Mouse (Mus musculus): ENCODE data around the gene Pdik1l. TPM values are rescaled to one million over a fixed set of nuclear protein-coding genes. Genes with fewer than 3 reads are reported as not detected.

The Pdik1l gene
- polyA plus RNA-seq, 1 experiment from 2014 or later = 46.5 TPM

GRCm38 (mm10) chr4:134250930-134251240, 36.8 kb downstream of the Pdik1l start:
- no peak for ATAC-seq
- peaks cover 49% of the 10 kb centered on the region for H3K27me3 ChIP-seq (ENCODE audit: control insufficient read depth, insufficient read depth, low read depth, low read length)
- H3K4me3 ChIP-seq (ENCODE audit: low read depth, low read length) = peak overlapping the region; percentile 59
- H3K27ac ChIP-seq (ENCODE audit: low read length) = peak overlapping the region; percentile 81
- 3% methylated on average over 10 of the region's 10 CpGs for WGBS
- H3K36me3 ChIP-seq (ENCODE audit: control insufficient read depth, insufficient read depth, low read length) = no peaks in the 10 kb centered on the region
- no peaks in the 10 kb centered on the region for H3K9me3 ChIP-seq (replicated peaks; ENCODE audit: control insufficient read depth, low read length, poor library complexity, severe bottlenecking)
- peak overlapping the region; percentile 75 for H3K9ac ChIP-seq (ENCODE audit: low read depth, low read length)
- H3K4me2 ChIP-seq (ENCODE audit: low read length) = peak overlapping the region; percentile 77
- H3K4me1 ChIP-seq (ENCODE audit: control insufficient read depth, insufficient read depth, low read length) = peaks cover 21% of the 10 kb centered on the region; the same call in 1 of the 2 replicates

GRCm38 (mm10) chr4:134250116-134250929, 37.4 kb downstream of the Pdik1l start:
- Histone ChIP-seq H3K36me3 (ENCODE audit: control insufficient read depth, insufficient read depth, low read length) (no peaks in the 10 kb centered on the region), H3K9me3 (replicated peaks; ENCODE audit: control insufficient read depth, low read length, poor library complexity, severe bottlenecking) (no peaks in the 10 kb centered on the region), H3K27ac (ENCODE audit: low read length) (0 out of 2 replicates have a peak overlapping the region, but pooled peaks have one; percentile 81), H3K4me2 (ENCODE audit: low read length) (peak overlapping the region; percentile 77), H3K9ac (ENCODE audit: low read depth, low read length) (peak overlapping the region; percentile 75), H3K27me3 (ENCODE audit: control insufficient read depth, insufficient read depth, low read depth, low read length) (peaks cover 49% of the 10 kb centered on the region), H3K4me1 (ENCODE audit: control insufficient read depth, insufficient read depth, low read length) (peaks cover 24% of the 10 kb centered on the region; the same call in 1 of the 2 replicates), H3K4me3 (ENCODE audit: low read depth, low read length) (peak overlapping the region; percentile 59)
- 4% methylated on average over 27 of the region's 27 CpGs for WGBS
- no peak for ATAC-seq

DNA sequence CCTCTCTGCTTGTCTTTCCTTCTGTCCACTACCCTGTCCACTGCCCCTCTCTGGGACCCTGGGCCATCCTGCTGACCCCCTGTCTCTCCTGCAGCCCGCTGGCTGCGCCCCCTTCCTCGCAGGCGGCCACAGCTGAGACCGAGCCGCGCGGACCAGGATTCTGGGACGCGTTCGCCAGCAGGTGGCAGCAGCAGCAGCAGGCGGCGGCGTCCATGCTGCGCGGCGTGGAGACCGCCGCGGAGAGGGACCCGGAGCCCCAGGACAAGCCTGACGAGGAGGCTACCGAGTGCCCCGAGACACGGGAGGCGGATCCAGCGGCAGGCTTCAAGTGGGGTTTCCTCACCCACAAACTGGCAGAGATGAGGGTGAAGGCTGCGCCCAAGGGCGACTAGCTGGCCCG, 38.0 kb downstream of the Pdik1l start:
- ATAC-seq = peak; percentile 30; the same call in 1 of the 2 replicates
- peak overlapping the region; percentile 77 for H3K4me2 ChIP-seq (ENCODE audit: low read length)
- peak overlapping the region; percentile 57 for H3K9ac ChIP-seq (ENCODE audit: low read depth, low read length)
- peak overlapping the region; percentile 59 for H3K4me3 ChIP-seq (ENCODE audit: low read depth, low read length)
- no peaks in the 10 kb centered on the region for H3K9me3 ChIP-seq (replicated peaks; ENCODE audit: control insufficient read depth, low read length, poor library complexity, severe bottlenecking)
- H3K27me3 ChIP-seq (ENCODE audit: control insufficient read depth, insufficient read depth, low read depth, low read length) = peaks cover 43% of the 10 kb centered on the region
- H3K27ac ChIP-seq (ENCODE audit: low read length) = no peak overlapping the region
- no peaks in the 10 kb centered on the region for H3K36me3 ChIP-seq (ENCODE audit: control insufficient read depth, insufficient read depth, low read length)
- 1% methylated on average over 30 of the region's 30 CpGs for WGBS
- peaks cover 27% of the 10 kb centered on the region for H3K4me1 ChIP-seq (ENCODE audit: control insufficient read depth, insufficient read depth, low read length)

- no peak for ATAC-seq
Observed at GRCm38 (mm10) chr4:134246719-134247258, 40.9 kb downstream of the Pdik1l start, which contains the start of gene Gm30191. TSS of gene Gm30191 (plus strand) at chr4:134246935.

GRCm38 (mm10) chr4:134246256-134246655, 41.4 kb downstream of the Pdik1l start:
- 20% methylated on average over 4 of the region's 4 CpGs for WGBS

More at GRCm38 (mm10) chr4:134246719-134247258, 40.9 kb downstream of the Pdik1l start, which contains the start of gene Gm30191:
- H3K27ac ChIP-seq (ENCODE audit: low read length) = no peak within 1 kb of the TSS
- H3K9ac ChIP-seq (ENCODE audit: low read depth, low read length) = peak within 1 kb of the TSS; percentile 60
- no peaks in the 10 kb centered on the region for H3K9me3 ChIP-seq (replicated peaks; ENCODE audit: control insufficient read depth, low read length, poor library complexity, severe bottlenecking)
- no peaks in the 10 kb centered on the region for H3K36me3 ChIP-seq (ENCODE audit: control insufficient read depth, insufficient read depth, low read length)
- peak within 1 kb of the TSS; percentile 85 for H3K4me2 ChIP-seq (ENCODE audit: low read length)
- H3K4me1 ChIP-seq (ENCODE audit: control insufficient read depth, insufficient read depth, low read length) = peaks cover 26% of the 10 kb centered on the region
- peaks cover 19% of the 10 kb centered on the region for H3K27me3 ChIP-seq (ENCODE audit: control insufficient read depth, insufficient read depth, low read depth, low read length)
- H3K4me3 ChIP-seq (ENCODE audit: low read depth, low read length) = peak within 1 kb of the TSS; percentile 67
- 66% methylated on average over 7 of the region's 7 CpGs for WGBS

GRCm38 (mm10) chr4:134245148-134245843, 42.4 kb downstream of the Pdik1l start, which contains the start of gene Zfp593:
TSS of gene Zfp593 (minus strand) at chr4:134245592.
- ATAC-seq = peak; percentile 74
- peak within 1 kb of the TSS; percentile 85 for H3K4me2 ChIP-seq (ENCODE audit: low read length)
- WGBS = under 1% methylated on average over 60 of the region's 60 CpGs
- H3K4me1 ChIP-seq (ENCODE audit: control insufficient read depth, insufficient read depth, low read length) = peaks cover 19% of the 10 kb centered on the region
- H3K9me3 ChIP-seq (replicated peaks; ENCODE audit: control insufficient read depth, low read length, poor library complexity, severe bottlenecking) = no peaks in the 10 kb centered on the region
- peaks cover 19% of the 10 kb centered on the region for H3K27me3 ChIP-seq (ENCODE audit: control insufficient read depth, insufficient read depth, low read depth, low read length)
- H3K36me3 ChIP-seq (ENCODE audit: control insufficient read depth, insufficient read depth, low read length) = no peaks in the 10 kb centered on the region
- peak within 1 kb of the TSS; percentile 76 for H3K9ac ChIP-seq (ENCODE audit: low read depth, low read length)
- no peak within 1 kb of the TSS for H3K27ac ChIP-seq (ENCODE audit: low read length)
- peak within 1 kb of the TSS; percentile 67 for H3K4me3 ChIP-seq (ENCODE audit: low read depth, low read length)

More at GRCm38 (mm10) chr4:134246256-134246655, 41.4 kb downstream of the Pdik1l start:
- Histone ChIP-seq H3K9me3 (replicated peaks; ENCODE audit: control insufficient read depth, low read length, poor library complexity, severe bottlenecking) (no peaks in the 10 kb centered on the region), H3K4me1 (ENCODE audit: control insufficient read depth, insufficient read depth, low read length) (peaks cover 24% of the 10 kb centered on the region), H3K36me3 (ENCODE audit: control insufficient read depth, insufficient read depth, low read length) (no peaks in the 10 kb centered on the region), H3K27ac (ENCODE audit: low read length) (no peak overlapping the region), H3K4me2 (ENCODE audit: low read length) (no peak overlapping the region; the same call in 1 of the 2 replicates), H3K9ac (ENCODE audit: low read depth, low read length) (no peak overlapping the region), H3K27me3 (ENCODE audit: control insufficient read depth, insufficient read depth, low read depth, low read length) (peaks cover 19% of the 10 kb centered on the region), H3K4me3 (ENCODE audit: low read depth, low read length) (no peak overlapping the region)
- no peak; the same call in 1 of the 2 replicates for ATAC-seq

- Histone ChIP-seq H3K4me3 (ENCODE audit: low read depth, low read length) (peak within 1 kb of the TSS; percentile 67), H3K9me3 (replicated peaks; ENCODE audit: control insufficient read depth, low read length, poor library complexity, severe bottlenecking) (no peaks in the 10 kb centered on the region), H3K4me2 (ENCODE audit: low read length) (peak within 1 kb of the TSS; percentile 85), H3K36me3 (ENCODE audit: control insufficient read depth, insufficient read depth, low read length) (no peaks in the 10 kb centered on the region), H3K27ac (ENCODE audit: low read length) (no peak within 1 kb of the TSS), H3K4me1 (ENCODE audit: control insufficient read depth, insufficient read depth, low read length) (peaks cover 14% of the 10 kb centered on the region), H3K27me3 (ENCODE audit: control insufficient read depth, insufficient read depth, low read depth, low read length) (peaks cover 16% of the 10 kb centered on the region), H3K9ac (ENCODE audit: low read depth, low read length) (no peak within 1 kb of the TSS)
- WGBS = 92% methylated on average over 17 of the region's 17 CpGs
- no peak for ATAC-seq
Observed at GRCm38 (mm10) chr4:134243516-134244250, 44.0 kb downstream of the Pdik1l start, which contains the start of gene E130218I03Rik. TSS of gene E130218I03Rik (plus strand) at chr4:134243662.

DNA sequence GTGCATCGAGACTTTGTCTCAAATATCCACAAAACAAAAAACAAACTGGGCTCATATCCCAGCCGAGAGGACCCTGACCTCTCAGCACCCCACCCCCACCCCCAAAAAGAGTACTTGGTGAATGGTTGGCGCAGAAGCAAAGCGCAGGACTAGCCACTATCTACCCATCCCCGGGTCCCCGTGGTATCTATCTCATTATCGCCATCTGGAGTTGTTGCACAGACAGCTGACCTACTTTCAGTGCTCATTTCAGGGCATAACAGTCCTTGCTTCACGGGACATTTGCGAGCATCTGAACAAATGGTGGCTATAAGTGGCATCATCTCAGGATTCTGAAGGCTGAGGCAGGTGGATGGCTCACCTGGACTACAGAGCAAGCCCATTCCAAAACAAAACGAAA, 49.0 kb downstream of the Pdik1l start:
- peak overlapping the region; percentile 5; the same call in 1 of the 2 replicates for H3K4me2 ChIP-seq (ENCODE audit: low read length)

More for the DNA sequence above, 49.0 kb downstream of the Pdik1l start:
- ATAC-seq = no peak
- Histone ChIP-seq H3K27me3 (ENCODE audit: control insufficient read depth, insufficient read depth, low read depth, low read length) (peaks cover 11% of the 10 kb centered on the region; the same call in 1 of the 2 replicates), H3K27ac (ENCODE audit: low read length) (no peak overlapping the region), H3K36me3 (ENCODE audit: control insufficient read depth, insufficient read depth, low read length) (no peaks in the 10 kb centered on the region), H3K9me3 (replicated peaks; ENCODE audit: control insufficient read depth, low read length, poor library complexity, severe bottlenecking) (no peaks in the 10 kb centered on the region), H3K4me1 (ENCODE audit: control insufficient read depth, insufficient read depth, low read length) (no peaks in the 10 kb centered on the region), H3K9ac (ENCODE audit: low read depth, low read length) (no peak overlapping the region), H3K4me3 (ENCODE audit: low read depth, low read length) (no peak overlapping the region)
- 15% methylated on average over 10 of the region's 10 CpGs for WGBS

Data from midbrain, embryonic 16.5 days (tissue).